Mouse (Mus musculus) ES-Bruce4 (cell line): ENCODE data around the gene Fsd2.

ENCODE experiments used
- CTCF ChIP-seq: IDR thresholded peaks from one replicate; pipeline ENCODE4 v1.8.1; 2011; ENCODE audit warnings: low read depth, low read length
- EP300 ChIP-seq: IDR thresholded peaks from 2 replicates; pipeline ENCODE4 v1.6.1; 2011; ENCODE audit warnings: low read depth, low read length; ENCODE audit not compliant: insufficient read depth
- POLR2A ChIP-seq: IDR thresholded peaks from one replicate; pipeline ENCODE4 v1.8.1; 2011; ENCODE audit warnings: low read length; ENCODE audit not compliant: insufficient read depth

GRCm38 (mm10) chr7:81567396-81567795, 652 bp upstream of the Fsd2 start:
- no peak for TF ChIP-seq POLR2A
- TF ChIP-seq CTCF, result no peak
- no peak for TF ChIP-seq EP300
